7 mouse cellular contexts compared by ENCODE assay signal in the genomic region with DNA sequence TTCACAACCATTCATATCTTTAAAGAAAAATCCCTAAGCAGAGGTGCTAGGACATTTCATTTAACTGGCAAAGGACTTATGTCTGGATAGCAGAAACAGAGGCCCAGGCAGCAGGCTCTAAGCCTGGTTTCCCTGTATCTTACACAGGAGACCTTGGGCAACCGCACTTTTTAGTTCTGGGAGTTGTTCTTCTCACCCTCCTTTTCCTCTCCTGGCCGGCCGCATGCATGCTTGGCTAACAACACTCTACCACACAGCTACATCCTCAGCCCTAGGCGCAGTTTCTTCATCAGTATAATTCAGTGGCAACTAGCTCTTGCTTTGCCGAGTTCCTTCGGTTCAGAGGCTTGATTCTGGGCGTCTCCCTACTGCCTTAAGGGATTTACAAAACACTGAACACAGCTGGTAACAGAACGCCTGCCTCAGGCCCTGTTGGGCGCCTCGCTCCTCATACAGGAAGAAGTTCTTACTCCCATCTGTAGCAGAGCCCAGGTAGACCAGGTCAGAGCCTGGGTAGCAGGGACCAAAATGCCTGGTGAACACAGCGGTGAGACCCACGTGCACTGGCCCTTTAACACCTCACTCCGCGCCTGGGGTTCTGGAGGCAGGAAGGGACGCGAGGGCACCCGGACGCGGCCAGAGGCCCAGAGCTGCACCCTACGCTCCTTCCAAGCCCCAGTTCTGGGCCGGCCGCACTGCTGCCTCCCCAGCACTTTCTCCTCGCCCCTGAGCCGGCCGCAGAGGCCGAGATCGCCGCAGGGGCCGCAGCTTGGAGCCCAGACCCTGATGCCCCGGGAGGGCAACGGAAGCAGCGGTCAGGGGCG. TPM values are rescaled to one million over a fixed set of nuclear protein-coding genes. Genes with fewer than 3 reads are reported as not detected.
A peak's percentile ranks its signal among the peaks of the same experiment; 100 is the strongest.
DNase-seq lines count a peak whose midpoint lies in the region; ATAC-seq lines count a peak whose summit lies in the region.

No protein-coding gene starts in this region.

- no peaks in the 10 kb centered on the region for H3K36me3 ChIP-seq in forebrain, embryonic 16.5 days (ENCODE audit: control insufficient read depth, insufficient read depth)
- H3K36me3 ChIP-seq in hindbrain, embryonic 13.5 days: no peaks in the 10 kb centered on the region
- no peaks in the 10 kb centered on the region for H3K36me3 ChIP-seq in liver, embryonic 13.5 days
- H3K36me3 ChIP-seq in neural tube, embryonic 15.5 days: no peaks in the 10 kb centered on the region

- H3K27ac ChIP-seq in forebrain, embryonic 16.5 days (ENCODE audit: low read length): peak overlapping the region; percentile 10; the same call in 1 of the 2 replicates
- peak overlapping the region; percentile 80 for H3K27ac ChIP-seq in hindbrain, embryonic 13.5 days
- H3K27ac ChIP-seq in liver, embryonic 13.5 days: peak overlapping the region; percentile 78
- H3K27ac ChIP-seq in neural tube, embryonic 15.5 days (replicated peaks): peak overlapping the region; percentile 83

- H3K9ac ChIP-seq in forebrain, embryonic 16.5 days (replicated peaks; ENCODE audit: low read depth, low read length): peak overlapping the region; percentile 83
- peak overlapping the region; percentile 92 for H3K9ac ChIP-seq in hindbrain, embryonic 13.5 days
- H3K9ac ChIP-seq in liver, embryonic 13.5 days: peak overlapping the region; percentile 91
- H3K9ac ChIP-seq in neural tube, embryonic 15.5 days (replicated peaks): peak overlapping the region; percentile 91

- peak overlapping the region; percentile 80 for H3K4me3 ChIP-seq in forebrain, embryonic 16.5 days (replicated peaks; ENCODE audit: low read length)
- peak overlapping the region; percentile 89 for H3K4me3 ChIP-seq in hindbrain, embryonic 13.5 days
- H3K4me3 ChIP-seq in liver, embryonic 13.5 days (replicated peaks): peak overlapping the region; percentile 84
- peak overlapping the region; percentile 91 for H3K4me3 ChIP-seq in neural tube, embryonic 15.5 days (replicated peaks)

- H3K4me1 ChIP-seq in forebrain, embryonic 16.5 days (replicated peaks; ENCODE audit: control insufficient read depth, insufficient read depth, low read length): peaks cover 10% of the 10 kb centered on the region
- peaks cover 22% of the 10 kb centered on the region for H3K4me1 ChIP-seq in hindbrain, embryonic 13.5 days (replicated peaks)
- peaks cover 92% of the 10 kb centered on the region for H3K4me1 ChIP-seq in liver, embryonic 13.5 days (replicated peaks)
- peaks cover 21% of the 10 kb centered on the region for H3K4me1 ChIP-seq in neural tube, embryonic 15.5 days

- 4% methylated on average over 32 of the region's 33 CpGs for WGBS in forebrain, embryonic 16.5 days
- 3% methylated on average over 33 of the region's 33 CpGs for WGBS in hindbrain, embryonic 13.5 days
- WGBS in liver, embryonic 13.5 days (ENCODE audit: insufficient replicate concordance): 2% methylated on average over 33 of the region's 33 CpGs
- WGBS in neural tube, embryonic 15.5 days: 2% methylated on average over 33 of the region's 33 CpGs

- peak; percentile 44 for ATAC-seq in forebrain, embryonic 16.5 days
- peak; percentile 60 for ATAC-seq in hindbrain, embryonic 13.5 days (ENCODE audit: low FRiP score)
- ATAC-seq in liver, embryonic 13.5 days (ENCODE audit: low read depth): peak; percentile 25
- peak; percentile 60 for ATAC-seq in neural tube, embryonic 15.5 days (ENCODE audit: low FRiP score)

- H3K9me3 ChIP-seq in forebrain, embryonic 16.5 days (ENCODE audit: control insufficient read depth, low read length): no peaks in the 10 kb centered on the region
- H3K9me3 ChIP-seq in hindbrain, embryonic 13.5 days: no peaks in the 10 kb centered on the region
- no peaks in the 10 kb centered on the region for H3K9me3 ChIP-seq in liver, embryonic 13.5 days (replicated peaks)
- H3K9me3 ChIP-seq in neural tube, embryonic 15.5 days (replicated peaks): no peaks in the 10 kb centered on the region

- peaks cover 3% of the 10 kb centered on the region; the same call in 1 of the 2 replicates for H3K27me3 ChIP-seq in forebrain, embryonic 16.5 days (replicated peaks; ENCODE audit: control insufficient read depth, insufficient read depth, low read length)
- peaks cover 12% of the 10 kb centered on the region for H3K27me3 ChIP-seq in hindbrain, embryonic 13.5 days
- H3K27me3 ChIP-seq in liver, embryonic 13.5 days: no peaks in the 10 kb centered on the region
- no peaks in the 10 kb centered on the region for H3K27me3 ChIP-seq in neural tube, embryonic 15.5 days (replicated peaks)

- H3K4me2 ChIP-seq in forebrain, embryonic 16.5 days (ENCODE audit: low read length): peak overlapping the region; percentile 91
- H3K4me2 ChIP-seq in hindbrain, embryonic 13.5 days: peak overlapping the region; percentile 97
- peak overlapping the region; percentile 100 for H3K4me2 ChIP-seq in liver, embryonic 13.5 days
- peak overlapping the region; percentile 98 for H3K4me2 ChIP-seq in neural tube, embryonic 15.5 days

- peak; percentile 46 to 49 for DNase-seq in right cerebral cortex, postnatal 10 days (ENCODE audit: low spot score in 2 of 2)
- DNase-seq in right cerebral cortex, adult 18-20 months: no peak
- DNase-seq in adrenal gland, postnatal 36 days: peak; percentile 56 to 61
- no peak for DNase-seq in liver, embryonic 13.5 days

RNA-seq across cellular contexts. Expression of a gene that starts 7.7 kb away (rescaled TPM):
- 10 to 100 TPM; 24.5 to 33.5 TPM for total RNA-seq in adrenal gland, postnatal 36 days (2021)
- 11.5 and 14.7 TPM in 2 replicates for polyA plus RNA-seq in forebrain, embryonic 16.5 days (2015; fragmentation: Nextera tagmentation; extraction: Ambion mirVana)
- polyA plus RNA-seq in hindbrain, embryonic 13.5 days (2015; fragmentation: Nextera tagmentation; extraction: Ambion mirVana): 11.5 and 12.3 TPM in 2 replicates
- polyA plus RNA-seq in liver, embryonic 13.5 days (2015; fragmentation: Nextera tagmentation; extraction: Ambion mirVana): 22.2 and 23.7 TPM in 2 replicates
- 16.8 and 19.8 TPM in 2 replicates for polyA plus RNA-seq in neural tube, embryonic 15.5 days (2015; fragmentation: Nextera tagmentation; extraction: Ambion mirVana)

RNA-seq across cellular contexts. Expression of a gene that starts 56.1 kb away (rescaled TPM):
- total RNA-seq in adrenal gland, postnatal 36 days (2021): 100 to 1,000 TPM; 284 to 434 TPM
- polyA plus RNA-seq in forebrain, embryonic 16.5 days (2015; fragmentation: Nextera tagmentation; extraction: Ambion mirVana): 4.1 and 5.1 TPM in 2 replicates
- polyA plus RNA-seq in hindbrain, embryonic 13.5 days (2015; fragmentation: Nextera tagmentation; extraction: Ambion mirVana): 2.4 and 2.9 TPM in 2 replicates
- polyA plus RNA-seq in liver, embryonic 13.5 days (2015; fragmentation: Nextera tagmentation; extraction: Ambion mirVana): 6.7 and 8.6 TPM in 2 replicates
- 3.4 and 5.8 TPM in 2 replicates for polyA plus RNA-seq in neural tube, embryonic 15.5 days (2015; fragmentation: Nextera tagmentation; extraction: Ambion mirVana)

Comparison
In these comparisons a context has a peak if more than half of its experiments do, and no peak if none do; other contexts are left out.
1. DNase-seq: peak in right cerebral cortex, postnatal 10 days (2 of 2) and adrenal gland, postnatal 36 days (2 of 2); none in right cerebral cortex, adult 18-20 months (single experiment) and liver, embryonic 13.5 days (single experiment).
2. H3K27ac ChIP-seq: peak in every context shown above with its lines; median percentile 83 in neural tube, embryonic 15.5 days; 80 in hindbrain, embryonic 13.5 days; 78 in liver, embryonic 13.5 days; 10 in forebrain, embryonic 16.5 days.
3. Peak in every context shown above with its lines, with median percentiles within 50 percentile points of each other: ATAC-seq, H3K4me2 ChIP-seq, H3K4me3 ChIP-seq and H3K9ac ChIP-seq.